Comparison of ENCODE assay signal across 21 mouse cellular contexts in the genomic region with DNA sequence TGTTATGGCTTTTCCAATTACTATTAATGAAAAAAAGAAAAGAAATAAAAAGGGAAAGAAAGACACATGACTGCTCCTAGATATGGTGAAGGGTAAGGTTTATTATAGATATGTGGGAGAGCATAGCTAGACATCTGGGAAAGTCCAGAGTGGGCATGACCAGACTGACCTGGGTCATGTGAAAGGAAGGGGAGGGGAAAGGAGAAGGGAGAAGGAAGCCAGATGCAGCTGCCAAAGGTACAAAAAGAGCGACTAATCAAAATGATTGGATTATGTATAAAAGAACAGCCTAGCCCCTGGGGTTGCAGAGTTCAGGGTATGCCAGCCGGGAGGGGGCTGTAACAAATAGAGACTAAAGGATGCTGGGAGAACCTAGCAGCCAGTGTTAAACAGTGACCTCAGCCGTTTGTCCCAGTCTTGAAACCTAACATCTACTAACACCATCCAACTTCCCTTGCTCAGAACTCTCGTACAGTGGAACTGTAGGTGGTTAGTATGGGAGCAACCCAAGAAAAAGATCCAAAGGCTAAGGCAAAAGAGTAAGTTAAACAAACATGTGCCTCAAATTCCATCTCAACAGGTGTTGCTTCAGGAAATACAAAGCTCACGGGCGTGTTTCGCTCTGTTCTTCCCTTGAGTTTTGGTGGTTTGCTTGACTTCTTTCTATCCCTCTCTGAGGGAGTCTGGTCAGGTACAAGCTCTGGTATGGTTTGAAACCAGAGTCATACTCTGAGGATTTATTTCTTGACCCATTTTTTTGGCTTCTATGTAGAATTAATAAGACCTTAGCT. TPM values are rescaled to one million over a fixed set of nuclear protein-coding genes. Genes with fewer than 3 reads are reported as not detected.
DNase-seq lines count a peak whose midpoint lies in the region; ATAC-seq and TF ChIP-seq lines count a peak whose summit lies in the region.
"Had no signal": no experiment of that assay in that cellular context is flagged by ENCODE, and none has a peak within 500 bp of the region (broad histone marks: within the 10 kb centered on the region; RNA-seq: fewer than 3 reads in every experiment).

No protein-coding gene starts in this region.

- no peak overlapping the region for H3K4me2 ChIP-seq in heart, embryonic 15.5 days
- no peak overlapping the region for H3K4me2 ChIP-seq in kidney, postnatal 0 days (ENCODE audit: low read length)
- H3K4me2 ChIP-seq: limb, embryonic 15.5 days; lung, embryonic 14.5 days; midbrain, embryonic 13.5 days; neural tube, embryonic 13.5 days had no signal

- H3K4me3 ChIP-seq in heart, embryonic 15.5 days, result no peak overlapping the region
- no peak overlapping the region for H3K4me3 ChIP-seq in kidney, postnatal 0 days (replicated peaks; ENCODE audit: low read depth, low read length)
- H3K4me3 ChIP-seq in thymus, adult 2 months (ENCODE audit: control insufficient read depth, insufficient read depth, low read length), result no peak overlapping the region
- H3K4me3 ChIP-seq: forebrain, embryonic 10.5 days; layer of hippocampus, adult 2 months; limb, embryonic 15.5 days; midbrain, embryonic 13.5 days; neural tube, embryonic 13.5 days had no signal

- no peak for TF ChIP-seq POLR2A in thymus, adult 2 months (IDR thresholded peaks at IDR 0.05; ENCODE audit: control insufficient read depth, extremely low read depth, insufficient read depth, low read length, poor library complexity)

- no peaks in the 10 kb centered on the region for H3K9me3 ChIP-seq in heart, embryonic 15.5 days (replicated peaks)
- H3K9me3 ChIP-seq in kidney, postnatal 0 days (replicated peaks; ENCODE audit: low read length), result no peaks in the 10 kb centered on the region
- H3K9me3 ChIP-seq: forebrain, embryonic 10.5 days; limb, embryonic 15.5 days; midbrain, embryonic 13.5 days had no signal

- no peak overlapping the region for H3K9ac ChIP-seq in heart, embryonic 15.5 days
- H3K9ac ChIP-seq in kidney, postnatal 0 days (ENCODE audit: low read depth, low read length), result no peak overlapping the region
- H3K9ac ChIP-seq: limb, embryonic 15.5 days; lung, embryonic 14.5 days; midbrain, embryonic 13.5 days; neural tube, embryonic 13.5 days had no signal

- 73% methylated on average over 7 of the region's 7 CpGs for WGBS in heart, embryonic 15.5 days
- WGBS in kidney, postnatal 0 days, result 83% methylated on average over 7 of the region's 7 CpGs
- WGBS in thymus, adult 2 months, result 61% methylated on average over 7 of the region's 7 CpGs

- no peak for TF ChIP-seq CTCF in kidney, postnatal 0 days (IDR thresholded peaks at IDR 0.05; ENCODE audit: low read depth)
- TF ChIP-seq CTCF in thymus, adult 2 months (IDR thresholded peaks at IDR 0.05; ENCODE audit: borderline replicate concordance, control insufficient read depth, extremely low read depth, insufficient read depth, low read length, poor library complexity), result no peak

- H3K4me1 ChIP-seq in heart, embryonic 15.5 days (replicated peaks), result no peaks in the 10 kb centered on the region
- H3K4me1 ChIP-seq in kidney, postnatal 0 days (replicated peaks; ENCODE audit: insufficient read depth, low read length), result no peaks in the 10 kb centered on the region
- H3K4me1 ChIP-seq in thymus, adult 2 months (replicated peaks; ENCODE audit: control insufficient read depth, insufficient read depth, low read length), result peaks cover 29% of the 10 kb centered on the region
- H3K4me1 ChIP-seq: limb, embryonic 15.5 days; midbrain, embryonic 13.5 days; neural tube, embryonic 13.5 days had no signal

- intact Hi-C loops in heart, postnatal 25 days (cut with DNase I), result no loop called here

- no peak for ATAC-seq in heart, embryonic 15.5 days (replicated peaks; ENCODE audit: insufficient number of reproducible peaks, insufficient read depth, low FRiP score, low read depth)
- ATAC-seq in kidney, postnatal 0 days (replicated peaks; ENCODE audit: low FRiP score, low read depth), result no peak
- ATAC-seq: hindbrain, postnatal 0 days; midbrain, embryonic 13.5 days had no signal

- peak overlapping the region; percentile 67 for H3K27ac ChIP-seq in heart, embryonic 15.5 days
- peak overlapping the region; percentile 50 for H3K27ac ChIP-seq in kidney, postnatal 0 days
- H3K27ac ChIP-seq in thymus, adult 2 months (ENCODE audit: control insufficient read depth, insufficient read depth, low read length), result peak overlapping the region; percentile 27; the same call in 1 of the 2 replicates
- H3K27ac ChIP-seq: hindbrain, postnatal 0 days; layer of hippocampus, adult 2 months; limb, embryonic 15.5 days; midbrain, embryonic 13.5 days; neural tube, embryonic 13.5 days had no signal

- no peaks in the 10 kb centered on the region for H3K27me3 ChIP-seq in heart, embryonic 15.5 days
- no peaks in the 10 kb centered on the region for H3K27me3 ChIP-seq in kidney, postnatal 0 days (ENCODE audit: insufficient read depth, low read length)
- H3K27me3 ChIP-seq in thymus, adult 2 months (ENCODE audit: control insufficient read depth, insufficient read depth, low read length), result no peaks in the 10 kb centered on the region
- H3K27me3 ChIP-seq: limb, embryonic 15.5 days; midbrain, embryonic 13.5 days; neural tube, embryonic 13.5 days had no signal

- DNase-seq in heart, postnatal 25 days (ENCODE audit: low spot score), result no peak
- DNase-seq in kidney, postnatal 0 days (ENCODE audit: low spot score), result no peak
- no peak for DNase-seq in kidney, adult 8-10 months
- no peak for DNase-seq in thymus, adult 2 months
- no peak for DNase-seq in thymus, postnatal 36 days
- DNase-seq in layer of hippocampus, adult 8-10 months (ENCODE audit: low spot score in 2 of 2), result no peak
- DNase-seq: adrenal gland, postnatal 36 days; cerebellum, adult 18-20 months; cerebellum, postnatal 36 days; kidney, postnatal 14 days; lung, embryonic 14.5 days had no signal

- H3K36me3 ChIP-seq in heart, embryonic 15.5 days, result no peaks in the 10 kb centered on the region
- peaks cover 3% of the 10 kb centered on the region; the same call in 1 of the 2 replicates for H3K36me3 ChIP-seq in kidney, postnatal 0 days (ENCODE audit: insufficient read depth, low read length)
- peaks cover 23% of the 10 kb centered on the region for H3K36me3 ChIP-seq in thymus, adult 2 months (ENCODE audit: control insufficient read depth, insufficient read depth, low read length)
- H3K36me3 ChIP-seq: forebrain, embryonic 10.5 days; limb, embryonic 15.5 days; midbrain, embryonic 13.5 days; neural tube, embryonic 13.5 days had no signal

RNA-seq across cellular contexts. Expression of a gene that starts 9.8 kb away (rescaled TPM):
- 32.3 and 35.6 TPM in 2 replicates for polyA plus RNA-seq in heart, embryonic 15.5 days (2015; fragmentation: Nextera tagmentation; extraction: Ambion mirVana)
- total RNA-seq in heart, postnatal 25 days (2021), result 10 to 100 TPM; 38.5 to 41.6 TPM
- polyA plus RNA-seq in kidney, postnatal 0 days (2015; fragmentation: Nextera tagmentation; extraction: Ambion mirVana), result 60.1 and 60.6 TPM in 2 replicates
- 72.9 and 82.4 TPM in 2 replicates for polyA plus RNA-seq in thymus, adult 2 months (2012; rRNA removed)
- total RNA-seq in layer of hippocampus, adult 8-10 months (2022), result 1 to 10 TPM; 3.7 to 4.5 (median 4.2) TPM

RNA-seq across cellular contexts. Expression of a gene that starts 13.9 kb away (rescaled TPM):
- polyA plus RNA-seq in heart, embryonic 15.5 days (2015; fragmentation: Nextera tagmentation; extraction: Ambion mirVana), result 23.5 and 27.1 TPM in 2 replicates
- 10 to 100 TPM; 29.0 to 30.8 TPM for total RNA-seq in heart, postnatal 25 days (2021)
- 71.3 and 75.4 TPM in 2 replicates for polyA plus RNA-seq in kidney, postnatal 0 days (2015; fragmentation: Nextera tagmentation; extraction: Ambion mirVana)
- 43.0 and 64.0 TPM in 2 replicates for polyA plus RNA-seq in thymus, adult 2 months (2012; rRNA removed)
- total RNA-seq in layer of hippocampus, adult 8-10 months (2022), result under 1 TPM in 2 of 4 experiments, not detected in 2; 0.31 to 0.48 TPM
- total RNA-seq: layer of hippocampus, adult 2 months had no signal

RNA-seq across cellular contexts. Expression of a gene that starts 20.1 kb away (rescaled TPM):
- polyA plus RNA-seq in heart, embryonic 15.5 days (2015; fragmentation: Nextera tagmentation; extraction: Ambion mirVana), result 3.3 and 4.6 TPM in 2 replicates
- 1 to 10 TPM; 1.8 to 5.3 TPM for total RNA-seq in heart, postnatal 25 days (2021)
- 2.7 and 3.2 TPM in 2 replicates for polyA plus RNA-seq in kidney, postnatal 0 days (2015; fragmentation: Nextera tagmentation; extraction: Ambion mirVana)
- 0.36 and 0.88 TPM in 2 replicates for polyA plus RNA-seq in thymus, adult 2 months (2012; rRNA removed)
- total RNA-seq in layer of hippocampus, adult 8-10 months (2022), result 1 to 10 TPM in 2 of 4 experiments, not detected in 2; 1.5 to 3.0 TPM
- total RNA-seq: hindbrain, postnatal 0 days; layer of hippocampus, adult 2 months had no signal
- polyA plus RNA-seq: forebrain, embryonic 10.5 days; hindbrain, postnatal 0 days; midbrain, embryonic 13.5 days had no signal

RNA-seq across cellular contexts. Expression of a gene that starts 20.2 kb away (rescaled TPM):
- 0.23 and 0.27 TPM in 2 replicates for polyA plus RNA-seq in heart, embryonic 15.5 days (2015; fragmentation: Nextera tagmentation; extraction: Ambion mirVana)
- under 1 TPM in 1 of 2 experiments, not detected in 1; 0.39 TPM for total RNA-seq in heart, postnatal 25 days (2021)
- 0.10 and 0.14 TPM in 2 replicates for polyA plus RNA-seq in kidney, postnatal 0 days (2015; fragmentation: Nextera tagmentation; extraction: Ambion mirVana)
- polyA plus RNA-seq in thymus, adult 2 months (2012; rRNA removed), result 3.8 and 6.3 TPM in 2 replicates
- total RNA-seq in layer of hippocampus, adult 8-10 months (2022), result not detected
- total RNA-seq: gastrocnemius, adult 18-20 months; granulocyte monocyte progenitor cell, adult 5-6 weeks; hindbrain, postnatal 0 days; layer of hippocampus, adult 2 months; left cerebral cortex, postnatal 25 days had no signal
- polyA plus RNA-seq: forebrain, embryonic 10.5 days; hindbrain, postnatal 0 days; limb, embryonic 15.5 days; lung, embryonic 14.5 days; midbrain, embryonic 13.5 days; neural tube, embryonic 13.5 days had no signal

RNA-seq across cellular contexts. Expression of a gene that starts 22.3 kb away (rescaled TPM):
- polyA plus RNA-seq in heart, embryonic 15.5 days (2015; fragmentation: Nextera tagmentation; extraction: Ambion mirVana), result 7.9 and 10.3 TPM in 2 replicates
- total RNA-seq in heart, postnatal 25 days (2021), result 1 to 10 TPM; 3.1 to 4.9 TPM
- 13.7 and 15.2 TPM in 2 replicates for polyA plus RNA-seq in kidney, postnatal 0 days (2015; fragmentation: Nextera tagmentation; extraction: Ambion mirVana)
- polyA plus RNA-seq in thymus, adult 2 months (2012; rRNA removed), result 42.5 and 49.6 TPM in 2 replicates
- total RNA-seq in layer of hippocampus, adult 8-10 months (2022), result under 1 TPM; 0.35 to 0.54 (median 0.41) TPM
